Mouse (Mus musculus): Measurements from ENCODE around the gene Auts2.

Gene Auts2

DNA sequence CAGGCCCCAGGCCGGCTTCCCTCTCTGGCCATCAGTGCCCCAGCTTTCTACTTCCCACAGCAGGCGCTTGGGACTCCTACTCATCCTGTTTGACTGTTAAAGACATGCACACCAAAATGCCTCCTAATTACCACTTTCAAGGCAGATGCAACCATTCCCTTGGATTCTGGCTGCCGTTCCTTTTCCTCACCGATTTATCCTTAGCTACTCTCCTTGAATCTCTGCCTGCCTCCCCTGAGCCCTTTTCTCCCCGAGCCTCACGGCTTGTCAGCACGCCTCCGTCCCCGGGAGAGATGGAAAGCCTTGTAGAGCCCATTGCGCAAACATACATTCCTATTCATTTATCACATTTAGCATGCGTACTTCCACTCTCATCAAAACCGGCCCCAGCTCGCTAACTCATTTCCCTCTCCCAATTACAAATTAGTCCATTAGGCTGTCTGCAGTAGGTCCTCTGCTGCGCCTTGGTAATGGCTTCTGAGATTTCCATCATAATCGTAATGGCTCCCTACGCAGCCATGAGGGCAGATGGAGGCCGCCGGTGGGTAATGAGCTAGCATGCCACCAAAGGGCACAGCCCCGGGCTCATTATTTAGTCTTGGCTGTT is 825.7 kb downstream of the Auts2 start:
- 58% methylated on average over 19 of the region's 19 CpGs for WGBS

DNA sequence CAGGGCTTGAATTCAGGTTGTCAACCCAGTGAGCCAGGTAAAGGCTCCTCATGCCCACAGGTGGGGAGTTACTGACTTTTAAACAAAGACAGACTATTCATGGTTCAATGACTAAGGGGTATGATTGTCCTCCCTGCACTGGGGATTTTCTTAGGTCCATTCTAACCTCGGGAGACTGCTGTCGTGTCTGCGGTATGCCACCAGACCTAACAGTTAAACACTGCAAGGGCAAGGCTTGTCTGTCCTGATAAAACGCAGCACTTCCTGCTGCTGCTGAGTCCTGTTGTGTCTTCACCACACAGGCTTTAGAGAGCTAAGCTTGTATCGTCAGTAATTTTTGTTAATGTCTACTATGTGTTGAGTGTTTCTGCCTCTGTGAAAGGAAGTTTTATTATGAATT is 828.2 kb downstream of the Auts2 start:
- 92% methylated on average over 5 of the region's 5 CpGs for WGBS

DNA sequence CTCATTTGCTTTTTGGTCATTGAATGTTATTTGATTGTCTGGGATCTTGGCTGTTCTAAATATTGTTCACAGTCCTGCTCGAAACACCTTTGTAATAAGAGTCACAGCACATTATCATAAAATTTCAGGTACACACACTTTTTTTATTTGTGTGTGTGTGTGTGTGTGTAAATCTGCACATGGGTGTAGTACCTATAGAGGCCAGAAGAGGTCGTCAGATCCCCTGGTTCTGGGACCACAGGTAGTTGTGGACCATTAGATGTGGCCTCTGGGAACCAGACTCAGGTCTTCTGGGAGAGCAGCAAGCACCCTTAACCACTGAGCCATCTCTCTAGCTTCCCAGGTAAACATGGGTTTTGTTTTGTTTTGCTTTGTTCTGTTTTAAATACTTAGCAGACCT is 830.7 kb downstream of the Auts2 start:
- 90% methylated on average over 2 of the region's 2 CpGs for WGBS

DNA sequence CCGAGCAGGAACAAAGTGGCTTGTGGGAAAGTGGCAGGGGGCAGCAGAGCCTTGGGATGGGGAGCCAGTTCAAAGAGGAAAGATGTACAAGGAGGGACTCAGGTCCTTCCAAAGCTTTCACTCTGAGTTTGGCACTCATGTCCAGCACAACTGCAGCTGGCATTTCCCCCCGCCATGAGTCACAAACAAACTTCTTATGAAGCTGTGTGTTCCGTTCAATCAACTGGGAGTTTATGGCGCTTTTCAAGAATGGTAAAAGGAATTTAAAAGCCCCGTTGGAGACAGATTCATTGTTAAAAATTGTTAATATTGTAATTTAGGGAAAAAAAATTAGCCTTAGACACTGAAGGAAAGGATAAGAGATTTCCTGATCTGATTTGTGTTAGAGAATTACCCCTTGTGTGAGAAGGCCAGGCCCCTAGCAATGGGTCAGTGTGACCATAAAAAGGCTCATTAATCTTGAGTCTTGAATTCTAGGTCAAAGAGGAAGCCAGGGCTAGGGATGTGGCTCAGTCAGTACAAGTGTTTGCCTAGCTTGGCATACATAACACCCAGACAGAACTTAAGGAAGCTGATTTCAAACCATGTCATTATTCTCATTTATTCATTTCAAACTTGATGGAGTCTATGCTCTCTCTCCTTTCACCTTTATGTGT is 831.5 kb downstream of the Auts2 start:
- WGBS = 66% methylated on average over 5 of the region's 5 CpGs

- WGBS = 78% methylated on average over 8 of the region's 8 CpGs
Measured at GRCm38 (mm10) chr5:131710735-131711473, 832.2 kb downstream of the Auts2 start.

- WGBS = 47% methylated on average over 7 of the region's 7 CpGs
Measured at GRCm38 (mm10) chr5:131707471-131707870, 835.7 kb downstream of the Auts2 start.

DNA sequence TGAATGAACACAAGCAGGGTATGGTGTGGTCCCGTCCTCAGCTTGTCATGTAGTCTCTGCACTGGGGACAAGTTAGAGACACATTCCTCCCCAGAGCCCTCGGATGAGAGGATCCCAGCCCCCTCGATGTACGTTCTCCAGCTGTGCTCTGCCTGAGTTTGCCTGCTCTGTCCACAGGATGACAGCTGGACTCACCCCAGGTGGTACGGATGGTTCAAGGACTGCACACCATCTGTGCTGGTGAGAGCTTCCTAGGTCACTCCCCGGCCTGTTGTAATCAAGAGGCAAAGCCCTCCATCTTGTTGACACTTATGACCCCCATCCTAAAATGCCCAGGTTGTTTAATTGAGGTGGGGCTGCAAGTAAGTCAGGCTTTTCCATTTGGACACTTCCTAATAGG is 839.4 kb downstream of the Auts2 start:
- WGBS = 90% methylated on average over 6 of the region's 6 CpGs

GRCm38 (mm10) chr5:131702840-131703392 is 840.2 kb downstream of the Auts2 start:
- 88% methylated on average over 6 of the region's 6 CpGs for WGBS

GRCm38 (mm10) chr5:131698900-131699299 is 844.2 kb downstream of the Auts2 start:
- 71% methylated on average over 7 of the region's 7 CpGs for WGBS

- whole genome bisulfite sequencing = 82% methylated on average over 1 of the region's 1 CpGs
Measured at GRCm38 (mm10) chr5:131690781-131691180, 852.4 kb downstream of the Auts2 start.

DNA sequence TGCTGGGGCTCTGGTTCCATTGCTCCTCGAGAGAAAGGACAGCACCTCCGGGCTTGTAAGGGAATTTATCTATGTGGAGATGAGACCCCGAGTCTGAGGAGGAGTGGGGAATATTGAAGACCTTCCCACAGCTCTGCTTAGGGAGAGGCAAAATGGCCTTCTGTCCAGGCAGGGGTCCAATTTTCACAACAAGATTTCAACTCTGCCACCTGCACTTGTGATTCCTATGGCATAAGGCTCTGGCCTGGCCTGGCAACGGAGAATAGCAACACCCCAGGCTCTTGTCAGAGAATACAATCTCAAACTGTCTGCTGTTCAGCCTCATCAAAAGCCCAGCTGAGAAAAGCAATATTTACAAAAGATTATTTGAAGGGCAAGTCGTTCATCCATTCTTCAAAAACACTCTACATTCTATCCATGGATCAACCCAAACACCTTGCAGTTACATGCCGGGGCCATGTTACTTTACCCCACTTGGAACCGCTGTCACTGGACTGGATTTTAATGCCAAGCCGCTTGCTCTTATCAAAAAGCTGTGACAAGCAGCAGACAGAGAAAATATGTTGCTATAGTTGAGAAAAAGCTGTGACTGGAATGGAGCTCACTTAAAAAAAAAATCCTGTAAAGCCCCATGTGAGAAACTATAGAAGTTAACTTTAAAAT is 856.1 kb downstream of the Auts2 start:
- 84% methylated on average over 8 of the region's 8 CpGs for WGBS

GRCm38 (mm10) chr5:131680127-131680845 is 862.9 kb downstream of the Auts2 start:
- 59% methylated on average over 12 of the region's 12 CpGs for WGBS

- WGBS = 81% methylated on average over 1 of the region's 1 CpGs
Measured at GRCm38 (mm10) chr5:131679523-131679922, 863.6 kb downstream of the Auts2 start.

GRCm38 (mm10) chr5:131677518-131677917 is 865.6 kb downstream of the Auts2 start:
- WGBS = 70% methylated on average over 5 of the region's 5 CpGs

GRCm38 (mm10) chr5:131673696-131674095 is 869.4 kb downstream of the Auts2 start:
- 81% methylated on average over 4 of the region's 4 CpGs for WGBS

GRCm38 (mm10) chr5:131665068-131665467 is 878.1 kb downstream of the Auts2 start:
- 64% methylated on average over 8 of the region's 8 CpGs for WGBS

GRCm38 (mm10) chr5:131664657-131665056 is 878.5 kb downstream of the Auts2 start:
- WGBS = 85% methylated on average over 7 of the region's 7 CpGs

DNA sequence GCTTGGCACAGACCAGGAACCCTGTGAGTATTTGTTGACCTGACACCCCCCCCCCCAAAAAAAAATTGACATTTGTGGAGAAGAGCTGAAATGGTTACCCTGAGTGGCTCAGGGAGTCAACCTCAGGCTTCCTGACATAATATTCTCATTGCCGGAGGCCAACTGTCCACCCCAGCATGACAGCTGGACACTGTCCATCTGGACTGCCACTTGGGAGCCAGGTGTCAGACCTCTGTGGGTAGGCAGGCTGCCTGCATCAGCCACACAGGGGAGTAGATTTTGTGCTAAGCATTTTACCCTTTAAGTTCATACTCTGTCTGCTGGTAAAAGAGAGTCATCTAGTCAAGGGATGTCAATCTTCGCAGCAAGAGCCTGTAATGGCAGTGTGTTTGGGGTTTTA is 880.5 kb downstream of the Auts2 start:
- WGBS = 83% methylated on average over 2 of the region's 2 CpGs

DNA sequence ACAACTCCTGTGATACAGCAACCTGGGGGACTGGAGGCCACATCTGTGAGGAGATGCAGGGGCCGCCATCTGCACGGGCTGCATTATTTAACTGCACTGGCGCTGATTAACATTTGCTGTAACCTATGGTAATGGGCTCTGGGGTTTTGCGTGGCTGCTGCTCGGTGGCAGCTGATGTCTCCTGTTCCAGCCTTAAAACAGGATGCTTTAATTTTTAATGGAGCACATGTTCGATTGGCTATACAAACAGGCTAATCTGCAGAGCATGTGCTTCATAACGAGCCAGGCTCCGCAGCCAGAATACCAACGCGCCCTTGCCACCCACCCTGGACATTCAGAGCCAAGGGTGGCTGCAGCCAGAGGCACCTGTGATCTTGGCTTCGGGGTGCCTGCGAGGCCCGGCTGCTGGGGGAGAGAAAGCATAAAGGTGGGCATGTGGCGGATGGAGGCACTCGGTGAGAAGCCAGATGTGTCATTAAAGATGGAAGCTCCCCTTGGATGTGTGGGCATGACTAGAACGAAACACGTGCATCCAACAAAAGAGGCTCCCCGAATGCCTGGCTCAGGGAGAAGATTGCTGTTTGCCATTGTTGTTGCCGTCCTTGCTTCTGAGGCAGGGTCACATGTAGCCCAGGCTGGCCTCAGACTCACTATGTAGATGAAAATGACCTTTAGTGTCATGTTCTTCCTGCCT is 884.2 kb downstream of the Auts2 start:
- WGBS = 88% methylated on average over 19 of the region's 19 CpGs

GRCm38 (mm10) chr5:131654206-131654605 is 888.9 kb downstream of the Auts2 start:
- WGBS = 81% methylated on average over 7 of the region's 7 CpGs

- WGBS = 82% methylated on average over 11 of the region's 11 CpGs
Measured at GRCm38 (mm10) chr5:131650381-131650891, 892.7 kb downstream of the Auts2 start.
